Mouse (Mus musculus) hindbrain, postnatal 0 days (tissue): Measurements from ENCODE around the gene Zfp148. TPM values are rescaled to one million over a fixed set of nuclear protein-coding genes. Genes with fewer than 3 reads are reported as not detected.
A peak's percentile ranks its signal among the peaks of the same experiment; 100 is the strongest.
"Not testable (repeated sequence)": the region's sequence is repeated elsewhere in the genome, so short reads cannot be mapped to it uniquely, and the experiment has no call there.

Experiments used
- ATAC-seq: fragments of 200-750 bp; cut with Nextera tagmentation; 2 replicates; pipeline ENCODE4 v1.8.0; 2017; ENCODE audit warnings: mild to moderate bottlenecking, moderate TSS enrichment, moderate library complexity
- DNase-seq: peaks from one replicate; pipeline ENCODE4 v3.0.0-alpha.2; 2015; ENCODE audit warnings: low spot score
- H3K27ac ChIP-seq: fragments of 300-500 bp; sonication (generic); 2 replicates; pipeline ENCODE4 v1.5.1; 2014; ENCODE audit warnings: mild to moderate bottlenecking
- H3K27me3 ChIP-seq: fragments of 300-500 bp; sonication (generic); 2 replicates; pipeline ENCODE4 v1.6.1; 2014; ENCODE audit warnings: low read length, mixed read lengths; ENCODE audit not compliant: insufficient read depth
- H3K36me3 ChIP-seq: fragments of 300-500 bp; sonication (generic); 2 replicates; pipeline ENCODE4 v1.6.1; 2014; ENCODE audit warnings: low read length, mixed read lengths; ENCODE audit not compliant: insufficient read depth
- H3K4me1 ChIP-seq: fragments of 300-500 bp; sonication (generic); 2 replicates; pipeline ENCODE4 v1.6.1; 2014; ENCODE audit warnings: antibody characterized with exemption, low read length, mixed read lengths; ENCODE audit not compliant: insufficient read depth
- H3K4me2 ChIP-seq: fragments of 300-500 bp; sonication (generic); 2 replicates; pipeline ENCODE4 v1.6.1; 2014; ENCODE audit warnings: low read depth, mild to moderate bottlenecking, low read length, moderate library complexity, mixed read lengths
- H3K4me3 ChIP-seq: fragments of 300-500 bp; sonication (generic); 2 replicates; pipeline ENCODE4 v1.5.1; 2014; ENCODE audit warnings: low read length
- H3K9ac ChIP-seq: fragments of 300-500 bp; sonication (generic); replicated peaks from 2 replicates; pipeline ENCODE4 v1.6.1; 2014; ENCODE audit warnings: mild to moderate bottlenecking, low read length, moderate library complexity, mixed read lengths
- H3K9me3 ChIP-seq: fragments of 300-500 bp; sonication (generic); 2 replicates; pipeline ENCODE4 v1.6.1; 2016; ENCODE audit warnings: low read length, mixed read lengths
- CTCF ChIP-seq: IDR thresholded peaks from 2 replicates; pipeline ENCODE4 v1.5.1; 2016; ENCODE audit warnings: antibody characterized with exemption, control low read depth, low read depth
- WGBS: fragments of 180-500 bp; shearing (Covaris S2); extraction: QIAGEN DNeasy Blood & Tissue Kit; methylation state at CpG from one replicate; pipeline ENCODE4 v1.1.7; 2014; 5-methylcytosine and 5-hydroxymethylcytosine counted together
- polyA plus RNA-seq: library from polyadenylated mRNA; unstranded; fragments of >200 nt; fragmentation: Nextera tagmentation; extraction: Ambion mirVana; gene quantifications from 2 replicates; pipeline ENCODE4 v1.2.1, GENCODE M21; 2015
- total RNA-seq: library from RNA; depleted of rRNA; stranded (reverse); fragments of >200 nt; gene quantifications from 2 replicates; pipeline ENCODE4 v1.2.3, GENCODE M21; 2014

Gene Zfp148
- total and polyA plus RNA-seq, 2 experiments from 2014 or later = 33.6 to 44.4 TPM

DNA sequence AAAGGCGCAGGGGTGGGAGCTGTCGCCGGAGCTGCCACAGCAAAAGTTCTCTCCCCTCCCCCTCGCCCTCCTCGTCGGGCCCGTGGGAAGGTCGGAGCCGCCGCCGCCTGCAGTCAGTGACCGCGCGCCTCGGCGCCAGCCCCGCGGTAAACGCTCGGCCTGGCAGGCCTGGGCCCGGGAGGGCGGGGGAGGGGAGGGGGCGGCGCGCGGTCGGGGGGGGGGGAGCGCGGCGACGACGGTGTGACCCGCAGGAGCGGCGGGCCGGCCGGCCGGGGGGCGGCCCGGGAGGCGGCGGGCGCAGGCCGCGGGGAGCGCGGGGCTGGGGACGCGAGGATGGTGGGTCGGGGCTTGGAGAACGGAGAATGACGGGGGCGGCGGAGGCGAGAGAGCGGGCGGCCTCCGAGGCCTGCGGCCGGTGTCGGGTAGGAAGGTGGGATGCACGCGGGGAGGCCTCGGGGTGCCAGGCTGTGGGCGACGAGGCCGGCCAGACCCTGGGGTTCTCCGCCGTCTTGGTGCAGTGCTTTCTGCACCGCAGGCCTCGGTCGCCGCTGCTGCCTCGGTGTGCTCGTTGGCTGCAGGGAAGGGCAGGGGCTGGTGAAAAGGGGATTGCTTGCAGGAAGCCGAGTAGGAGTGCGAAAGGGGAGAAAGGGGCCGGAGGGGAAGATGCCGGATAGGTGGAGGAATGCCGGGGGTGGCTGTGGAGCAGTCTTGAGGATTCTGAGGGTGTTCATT is 412 bp downstream of the Zfp148 start:
- WGBS = under 1% methylated on average over 42 of the region's 80 CpGs
- peak; percentile 55 for DNase-seq
- TF ChIP-seq CTCF = no peak
- Histone ChIP-seq H3K4me3 (peak overlapping the region; percentile 91), H3K9me3 (no peaks in the 10 kb centered on the region), H3K9ac (peak overlapping the region; percentile 97), H3K4me2 (peak overlapping the region; percentile 82), H3K36me3 (no peaks in the 10 kb centered on the region), H3K4me1 (no peaks in the 10 kb centered on the region; the same call in 1 of the 2 replicates), H3K27me3 (no peaks in the 10 kb centered on the region), H3K27ac (peak overlapping the region; percentile 97)
- peak; percentile 87 for ATAC-seq

DNA sequence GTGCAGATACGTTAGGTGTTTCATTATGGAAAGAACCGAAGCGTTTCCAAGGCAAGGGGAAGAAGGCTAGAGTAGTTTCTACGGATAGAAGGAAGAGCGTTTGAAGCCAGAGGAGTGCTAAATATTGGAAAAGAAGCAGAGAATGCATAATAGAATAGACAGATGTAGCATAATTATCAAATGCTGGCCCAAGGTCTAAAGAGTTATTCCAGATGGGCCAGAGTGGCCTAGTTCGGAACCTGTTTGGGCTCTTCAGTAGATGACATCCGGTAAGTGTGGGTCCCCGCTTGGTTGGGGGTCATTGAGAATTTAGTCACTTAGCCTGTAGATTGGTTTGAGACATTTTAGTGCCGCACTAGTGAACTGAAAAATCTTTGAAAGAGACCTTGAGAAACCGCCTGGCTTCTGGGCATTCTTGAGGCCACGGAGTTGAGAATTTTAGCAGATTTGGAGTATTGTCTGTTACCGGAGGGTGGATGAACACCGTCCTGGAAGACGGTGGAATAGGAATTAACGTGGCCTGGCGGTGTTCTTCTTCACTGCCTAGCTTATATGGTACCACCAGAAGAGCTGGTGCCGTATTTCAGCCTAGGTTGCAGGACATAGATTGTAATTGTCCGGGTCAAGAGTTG is 1.1 kb downstream of the Zfp148 start:
- Histone ChIP-seq H3K4me1 (no peaks in the 10 kb centered on the region; the same call in 1 of the 2 replicates), H3K27ac (peak overlapping the region; percentile 97), H3K27me3 (no peaks in the 10 kb centered on the region), H3K9ac (peak overlapping the region; percentile 97), H3K4me2 (peak overlapping the region; percentile 82), H3K36me3 (no peaks in the 10 kb centered on the region), H3K9me3 (no peaks in the 10 kb centered on the region), H3K4me3 (peak overlapping the region; percentile 91)
- 2% methylated on average over 18 of the region's 18 CpGs for WGBS
- ATAC-seq = no peak
- peak; percentile 16 for DNase-seq
- TF ChIP-seq CTCF = no peak

DNA sequence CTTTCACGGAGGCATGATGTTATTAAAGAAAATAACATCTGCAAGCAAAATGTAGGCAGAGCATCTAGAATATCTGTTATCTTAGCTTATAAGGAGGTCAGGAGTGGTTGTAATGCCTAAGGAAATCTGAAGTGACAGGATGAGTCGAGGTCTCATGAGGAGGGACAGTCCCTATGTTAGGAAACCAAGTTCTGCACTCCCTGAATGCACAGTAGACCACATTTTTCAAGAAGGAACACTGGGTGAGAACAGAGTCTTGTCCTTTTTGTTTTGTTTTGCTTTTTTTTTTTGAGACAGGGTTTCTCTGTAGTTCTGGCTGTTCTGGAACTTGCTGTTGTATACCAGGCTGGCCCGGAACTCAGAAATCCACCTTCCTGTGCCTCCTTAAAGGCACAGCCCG is 1.7 kb downstream of the Zfp148 start:
- 15% methylated on average over 4 of the region's 4 CpGs for WGBS
- TF ChIP-seq CTCF = no peak

DNA sequence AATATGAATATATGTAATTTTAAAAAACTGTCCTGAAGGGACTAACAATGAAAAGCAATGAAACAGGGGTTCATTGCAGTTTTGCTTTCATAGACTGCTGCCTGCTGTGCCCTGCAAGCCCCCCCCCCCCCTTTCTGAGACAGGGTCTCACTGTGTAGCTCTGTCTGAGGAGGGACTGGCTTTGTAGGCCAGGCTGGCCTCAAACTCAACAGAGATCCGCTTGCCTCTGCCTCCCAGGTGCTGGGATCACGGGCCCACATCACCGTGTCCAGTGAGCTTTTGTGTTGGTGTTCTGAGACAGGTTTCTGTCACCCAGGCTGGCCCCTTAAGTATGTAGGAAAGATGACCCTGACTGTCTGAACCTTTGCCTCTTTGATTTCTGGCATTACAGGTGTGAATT is 2.9 kb downstream of the Zfp148 start:
- Histone ChIP-seq H3K4me3 (no peak overlapping the region), H3K27ac (no peak overlapping the region), H3K4me2 (no peak overlapping the region), H3K27me3 (no peaks in the 10 kb centered on the region), H3K36me3 (no peaks in the 10 kb centered on the region), H3K9me3 (no peaks in the 10 kb centered on the region), H3K4me1 (no peaks in the 10 kb centered on the region; the same call in 1 of the 2 replicates), H3K9ac (no peak overlapping the region)
- 87% methylated on average over 3 of the region's 3 CpGs for WGBS
- no peak for TF ChIP-seq CTCF
- DNase-seq (no peak), ATAC-seq (no peak)

More for the DNA sequence above, 1.7 kb downstream of the Zfp148 start:
- peak overlapping the region; percentile 97 for H3K9ac ChIP-seq
- no peaks in the 10 kb centered on the region for H3K9me3 ChIP-seq
- peak overlapping the region; percentile 82 for H3K4me2 ChIP-seq
- DNase-seq (no peak), ATAC-seq (no peak)
- H3K4me1 ChIP-seq = no peaks in the 10 kb centered on the region; the same call in 1 of the 2 replicates
- peak overlapping the region; percentile 91 for H3K4me3 ChIP-seq
- peak overlapping the region; percentile 97 for H3K27ac ChIP-seq
- no peaks in the 10 kb centered on the region for H3K27me3 ChIP-seq
- H3K36me3 ChIP-seq = no peaks in the 10 kb centered on the region

DNA sequence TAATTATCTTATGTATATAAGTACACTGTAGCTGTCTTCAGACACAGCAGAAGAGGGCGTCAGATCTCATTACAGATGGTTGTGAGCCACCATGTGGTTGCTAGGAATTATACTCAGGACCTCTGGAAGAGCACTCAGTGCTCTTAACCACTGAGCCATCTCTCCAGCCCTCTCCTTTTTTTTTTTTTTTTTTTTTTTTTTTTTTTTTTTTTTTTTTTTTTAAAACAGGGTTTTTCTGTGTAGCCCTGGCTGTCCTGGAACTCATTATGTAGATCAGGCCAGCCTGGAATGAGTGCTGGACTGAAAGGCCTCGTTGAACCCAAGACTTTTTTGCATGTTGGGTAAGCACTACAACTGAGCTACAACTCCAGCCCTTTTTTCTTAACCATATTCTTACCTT is 3.4 kb downstream of the Zfp148 start:
- not testable (repeated sequence) for H3K27me3 ChIP-seq, H3K27ac ChIP-seq, H3K9ac ChIP-seq, H3K4me1 ChIP-seq, DNase-seq, H3K4me2 ChIP-seq, ATAC-seq, H3K9me3 ChIP-seq, H3K4me3 ChIP-seq, H3K36me3 ChIP-seq
- 82% methylated on average over 2 of the region's 2 CpGs for WGBS

DNA sequence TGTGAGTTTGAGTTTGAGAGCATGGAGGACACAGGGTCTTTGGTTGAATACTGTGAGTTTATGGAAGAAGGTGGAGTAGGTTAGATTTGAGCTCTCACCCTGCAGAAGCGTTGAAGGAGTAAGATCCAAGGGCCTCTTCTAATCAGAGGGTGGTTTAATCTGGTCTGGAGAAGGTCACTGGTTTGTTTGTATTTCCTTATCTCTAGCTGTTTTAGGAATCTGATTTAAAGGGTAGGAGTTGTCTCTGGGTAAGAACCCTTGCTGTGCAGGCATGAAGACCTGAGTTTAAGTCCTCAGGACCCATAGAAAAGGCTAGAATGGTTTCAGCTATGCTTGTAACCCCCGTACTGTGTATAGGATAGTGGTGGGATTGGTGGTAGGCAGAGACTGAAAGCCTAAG is 6.4 kb downstream of the Zfp148 start:
- no peak overlapping the region for H3K27ac ChIP-seq
- 93% methylated on average over 2 of the region's 2 CpGs for WGBS

DNA sequence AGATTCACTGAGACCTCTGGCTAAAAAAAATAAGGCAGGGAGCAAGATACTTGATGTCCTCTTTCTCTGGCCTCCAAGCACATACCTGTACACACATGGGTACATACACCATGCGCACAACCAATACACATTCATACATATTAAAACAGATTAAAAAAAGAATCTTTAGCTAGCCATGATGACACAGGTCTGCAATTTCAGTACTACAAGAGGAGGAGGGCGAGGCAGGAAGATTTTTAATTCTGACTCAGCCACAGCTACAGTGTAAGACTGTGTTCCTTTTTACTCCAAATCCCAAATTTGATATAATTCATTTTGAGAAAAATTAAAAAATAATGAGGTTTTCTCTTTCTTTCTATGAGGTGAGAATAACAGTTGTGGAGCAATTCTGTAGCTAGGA is 6.8 kb downstream of the Zfp148 start:
- Histone ChIP-seq H3K27me3 (no peaks in the 10 kb centered on the region), H3K27ac (no peak overlapping the region), H3K4me3 (no peak overlapping the region), H3K4me2 (no peak overlapping the region), H3K9me3 (no peaks in the 10 kb centered on the region), H3K4me1 (no peaks in the 10 kb centered on the region), H3K9ac (no peak overlapping the region), H3K36me3 (no peaks in the 10 kb centered on the region)
- ATAC-seq = no peak
- WGBS = 96% methylated on average over 2 of the region's 2 CpGs
- no peak for DNase-seq
- TF ChIP-seq CTCF = no peak

More for the DNA sequence above, 6.4 kb downstream of the Zfp148 start:
- DNase-seq (no peak), ATAC-seq (no peak)
- H3K4me1 ChIP-seq = no peaks in the 10 kb centered on the region
- no peak overlapping the region for H3K9ac ChIP-seq
- H3K9me3 ChIP-seq = no peaks in the 10 kb centered on the region
- H3K4me2 ChIP-seq = no peak overlapping the region
- H3K4me3 ChIP-seq = no peak overlapping the region
- H3K27me3 ChIP-seq = no peaks in the 10 kb centered on the region
- TF ChIP-seq CTCF = no peak
- no peaks in the 10 kb centered on the region for H3K36me3 ChIP-seq
